Mouse (Mus musculus) adrenal gland, postnatal 25 days (tissue): Measurements from ENCODE around the gene Rad51b. TPM values are rescaled to one million over a fixed set of nuclear protein-coding genes. Genes with fewer than 3 reads are reported as not detected.
A peak's percentile ranks its signal among the peaks of the same experiment; 100 is the strongest.

Experiments used
- DNase-seq: peaks from one replicate; pipeline ENCODE4 v3.0.0; 2021; ENCODE audit warnings: mixed read lengths
- total RNA-seq: library from RNA; stranded (reverse); gene quantifications from 2 replicates; pipeline ENCODE4 v1.2.3, GENCODE M21; 2021

The Rad51b gene
- total RNA-seq, 1 experiment from 2014 or later, result 1.3 TPM

GRCm38 (mm10) chr12:79493481-79493880 lies 196.4 kb downstream of the Rad51b start:
- DNase-seq, result no peak

- no peak for DNase-seq
These were observed 201.2 kb downstream of the Rad51b start for GRCm38 (mm10) chr12:79498326-79498725.

GRCm38 (mm10) chr12:79499809-79500208 lies 202.7 kb downstream of the Rad51b start:
- no peak for DNase-seq

GRCm38 (mm10) chr12:79501877-79502276 lies 204.8 kb downstream of the Rad51b start:
- DNase-seq, result no peak

GRCm38 (mm10) chr12:79502862-79503581 lies 205.9 kb downstream of the Rad51b start:
- DNase-seq, result no peak

- DNase-seq, result no peak
These were observed 206.8 kb downstream of the Rad51b start for GRCm38 (mm10) chr12:79503582-79504515.

GRCm38 (mm10) chr12:79504641-79505040 lies 207.6 kb downstream of the Rad51b start:
- no peak for DNase-seq

GRCm38 (mm10) chr12:79506421-79506820 lies 209.3 kb downstream of the Rad51b start:
- DNase-seq, result no peak

GRCm38 (mm10) chr12:79507141-79507681 lies 210.1 kb downstream of the Rad51b start:
- peak; percentile 41 for DNase-seq

GRCm38 (mm10) chr12:79511454-79512204 lies 214.5 kb downstream of the Rad51b start:
- no peak for DNase-seq

- no peak for DNase-seq
These were observed 215.3 kb downstream of the Rad51b start for GRCm38 (mm10) chr12:79512205-79512886.

- DNase-seq, result no peak
These were observed 216.1 kb downstream of the Rad51b start for GRCm38 (mm10) chr12:79512982-79513681.

- DNase-seq, result no peak
These were observed 217.6 kb downstream of the Rad51b start for GRCm38 (mm10) chr12:79514680-79515079.

- no peak for DNase-seq
These were observed 225.3 kb downstream of the Rad51b start for GRCm38 (mm10) chr12:79522374-79522773.

- DNase-seq, result no peak
These were observed 228.1 kb downstream of the Rad51b start for GRCm38 (mm10) chr12:79524941-79525871.

GRCm38 (mm10) chr12:79525872-79526271 lies 228.8 kb downstream of the Rad51b start:
- DNase-seq, result no peak

GRCm38 (mm10) chr12:79527222-79527621 lies 230.1 kb downstream of the Rad51b start:
- DNase-seq, result no peak

GRCm38 (mm10) chr12:79530275-79530902 lies 233.3 kb downstream of the Rad51b start:
- no peak for DNase-seq
